Mouse (Mus musculus) heart, adult 8-10 months (tissue): ENCODE data around the gene Alg9. TPM values are rescaled to one million over a fixed set of nuclear protein-coding genes. Genes with fewer than 3 reads are reported as not detected.

Experiments used
- DNase-seq: peaks from one replicate; pipeline ENCODE4 v3.0.0; 2022; ENCODE audit warnings: low spot score
- total RNA-seq, 4 experiments: library from RNA; stranded (reverse); gene quantifications; 2 replicates each; pipeline ENCODE4 v1.2.4; 2022

The Alg9 gene
- total RNA-seq, 4 experiments from 2014 or later, result 8.2 to 12.5 (median 11.4) TPM

DNA sequence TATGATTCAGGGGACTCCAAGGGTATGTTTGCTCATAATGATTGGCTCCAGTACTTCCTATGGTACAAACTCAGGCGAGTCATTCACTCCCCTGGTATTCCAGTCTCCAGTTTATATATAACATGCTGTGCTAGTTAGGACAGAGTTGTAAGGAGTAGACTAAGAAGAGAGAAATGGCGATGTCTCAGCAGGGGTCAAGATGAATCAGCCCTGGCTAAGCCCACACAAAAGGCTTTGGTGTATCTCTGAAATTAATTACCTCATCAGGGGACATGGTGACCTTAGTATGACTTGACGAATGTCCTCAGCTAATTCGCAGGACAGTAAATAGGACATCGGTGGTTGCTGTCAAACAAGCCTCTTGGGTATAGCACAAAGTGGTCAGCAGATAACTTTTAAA is 18.1 kb upstream of the Alg9 start:
- DNase-seq, result no peak

DNA sequence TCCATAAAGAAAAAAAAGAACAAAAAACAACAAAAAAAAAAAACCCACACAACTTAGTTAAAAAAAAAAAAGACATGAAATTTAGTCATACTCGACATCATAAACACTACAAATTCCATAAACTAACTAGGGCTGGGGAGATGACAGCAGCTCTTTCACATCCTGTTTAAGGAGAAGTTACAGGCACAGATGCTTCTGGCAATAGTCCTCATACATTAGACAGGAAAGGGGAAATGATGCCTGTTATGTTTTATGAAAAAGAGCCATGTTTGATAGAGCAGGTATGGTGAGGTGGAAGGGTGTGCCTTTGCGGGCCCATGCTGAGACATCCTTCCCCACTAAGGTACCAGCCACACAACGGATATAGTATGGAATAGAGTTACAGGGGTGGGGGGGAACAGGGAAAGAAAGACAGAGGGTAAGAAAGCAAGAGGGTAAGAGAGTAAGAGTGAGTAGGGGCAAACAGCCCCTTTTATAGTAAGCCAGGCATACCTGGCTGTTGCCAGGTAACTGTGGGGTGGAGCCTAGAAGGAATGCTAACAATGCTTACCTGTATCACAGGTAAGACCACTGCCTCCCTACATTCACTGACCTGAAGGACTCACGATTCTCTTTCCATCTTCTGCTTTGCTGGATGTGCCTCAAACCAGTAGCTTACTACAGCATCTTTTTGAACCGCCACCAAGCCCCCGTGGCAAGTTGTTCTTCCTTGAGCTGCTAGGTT is 13.1 kb upstream of the Alg9 start:
- DNase-seq, result no peak

DNA sequence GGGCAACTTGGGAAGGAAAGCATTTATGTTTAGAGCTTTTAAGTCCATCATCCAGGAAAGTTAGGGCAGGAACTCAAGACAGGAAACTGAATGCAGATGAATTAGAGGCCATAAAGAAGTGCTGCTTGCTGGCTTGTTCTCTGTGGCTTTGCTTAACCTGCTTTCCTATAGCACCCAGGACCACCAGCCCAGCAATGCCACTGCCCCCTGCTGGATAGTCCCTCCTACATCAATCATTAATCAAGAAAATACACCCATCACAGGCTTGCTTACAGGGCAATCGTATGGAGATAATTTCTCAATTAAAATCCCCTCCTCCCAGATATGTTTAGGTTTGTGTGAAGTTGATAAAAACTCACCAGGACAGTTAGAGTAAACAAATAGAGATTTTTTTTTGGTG is 11.5 kb upstream of the Alg9 start:
- DNase-seq, result no peak

DNA sequence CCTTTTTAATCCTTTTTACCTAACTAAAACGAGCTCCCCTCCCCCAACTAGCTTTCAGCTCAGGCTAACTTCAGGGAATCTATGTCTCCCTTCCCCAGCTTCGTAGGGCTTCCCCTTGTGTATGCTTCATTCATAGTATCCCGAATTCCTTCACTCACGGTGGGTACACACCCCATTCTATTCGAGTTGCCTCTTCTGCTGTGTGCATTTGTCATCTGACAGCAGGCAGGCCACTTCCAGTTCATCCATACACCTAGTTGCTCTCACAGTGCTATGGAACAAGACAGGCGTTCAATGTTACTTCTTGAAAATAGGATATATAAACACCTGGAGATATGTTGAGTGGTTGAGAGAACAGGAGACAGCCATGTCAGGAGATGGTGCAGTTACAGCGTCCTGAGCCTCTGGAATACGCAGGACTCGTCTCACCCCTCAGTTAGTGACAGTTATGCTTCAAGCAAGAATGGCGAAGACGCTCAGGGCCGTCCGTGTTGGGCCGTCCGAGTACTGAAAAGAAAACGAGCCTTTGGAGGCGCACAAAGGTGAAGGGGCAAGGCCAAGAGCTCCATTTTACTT is 7.2 kb upstream of the Alg9 start:
- no peak for DNase-seq

DNA sequence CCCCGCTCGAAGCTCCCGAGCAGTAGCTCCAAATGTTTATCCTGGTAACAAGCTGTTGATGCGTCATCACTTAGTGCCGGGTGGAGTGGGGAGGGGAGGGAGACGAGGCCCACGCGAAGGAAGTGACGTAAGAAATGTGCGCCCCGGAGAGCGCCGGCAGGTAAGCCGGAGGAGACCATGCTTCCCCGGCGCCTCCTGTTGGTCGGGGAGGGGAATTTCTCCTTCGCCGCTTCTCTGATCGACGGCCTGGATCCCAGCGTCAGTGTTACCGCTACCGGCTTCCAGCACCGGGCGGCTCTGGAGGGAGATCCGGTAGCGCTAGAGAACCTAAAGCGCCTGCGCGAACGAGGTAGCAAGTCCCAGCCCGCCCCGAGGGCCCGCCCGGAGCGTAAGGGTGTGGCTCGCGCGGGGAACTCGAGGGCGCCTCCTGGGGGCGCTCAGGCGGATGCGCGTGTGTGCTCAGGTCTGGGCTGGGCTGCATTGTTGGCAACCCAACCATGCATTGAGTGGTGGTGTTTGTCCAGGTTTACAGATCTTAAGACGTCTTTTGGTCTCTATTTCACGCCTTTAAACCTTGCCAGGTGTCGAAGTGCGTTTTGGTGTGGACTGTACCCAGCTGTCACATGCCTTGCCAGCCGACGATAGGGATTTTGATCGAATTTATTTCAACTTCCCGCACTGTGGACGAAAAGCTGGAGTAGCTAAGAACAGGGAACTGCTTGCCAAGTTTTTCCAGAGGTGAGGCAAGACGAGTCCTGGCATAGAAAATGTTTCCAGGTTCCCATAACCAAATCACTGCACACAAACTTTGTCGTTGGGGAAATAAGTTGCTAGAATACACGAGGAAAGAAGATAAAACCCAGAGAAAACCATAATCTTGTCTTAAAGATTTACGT is 6.5 kb upstream of the Alg9 start, which contains the start of gene Fdxacb1:
Gene Fdxacb1, plus strand, starts transcription at position 130 of the 896 bp plus-strand sequence.
- peak; percentile 98 for DNase-seq

DNA sequence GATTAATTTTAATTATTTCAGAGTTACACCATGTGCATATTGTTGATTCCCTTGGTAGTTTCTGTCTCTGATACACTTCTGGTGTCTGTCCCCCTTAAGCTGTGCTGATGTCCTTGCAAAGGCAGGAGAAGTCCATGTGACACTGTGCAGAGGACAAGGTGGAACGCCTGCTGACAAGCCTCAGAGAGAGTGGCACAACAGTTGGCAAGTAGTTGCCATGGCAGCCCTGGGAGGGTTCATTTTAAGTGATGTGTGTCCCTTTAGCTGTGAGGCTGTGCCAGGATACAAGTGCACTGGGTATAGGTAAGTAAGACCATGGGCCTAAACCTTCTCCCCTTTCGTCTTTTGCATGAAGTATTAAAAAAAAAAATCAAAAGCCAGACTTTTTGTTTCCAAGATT is 4.8 kb upstream of the Alg9 start:
- no peak for DNase-seq

DNA sequence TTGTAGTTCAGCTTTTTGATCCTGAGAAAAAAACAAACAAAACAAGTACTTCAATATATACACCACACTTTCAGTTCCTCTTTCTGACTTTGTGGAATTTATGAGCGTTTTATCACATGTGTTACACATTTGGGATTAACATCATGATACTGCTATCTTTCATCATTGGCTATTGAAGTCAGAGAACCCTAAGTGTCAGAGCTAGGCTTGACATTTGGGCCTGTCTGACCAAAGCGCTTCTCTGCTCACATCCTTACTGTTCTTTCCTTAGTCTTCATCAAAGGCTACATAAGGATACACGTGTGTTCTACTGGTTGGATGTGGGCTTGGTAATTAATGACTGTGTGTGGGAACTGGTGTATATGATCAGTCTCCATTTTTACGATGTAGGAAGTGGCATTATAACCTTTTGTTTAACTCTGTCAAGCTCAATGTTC is 775 bp upstream of the Alg9 start:
- DNase-seq, result no peak

DNA sequence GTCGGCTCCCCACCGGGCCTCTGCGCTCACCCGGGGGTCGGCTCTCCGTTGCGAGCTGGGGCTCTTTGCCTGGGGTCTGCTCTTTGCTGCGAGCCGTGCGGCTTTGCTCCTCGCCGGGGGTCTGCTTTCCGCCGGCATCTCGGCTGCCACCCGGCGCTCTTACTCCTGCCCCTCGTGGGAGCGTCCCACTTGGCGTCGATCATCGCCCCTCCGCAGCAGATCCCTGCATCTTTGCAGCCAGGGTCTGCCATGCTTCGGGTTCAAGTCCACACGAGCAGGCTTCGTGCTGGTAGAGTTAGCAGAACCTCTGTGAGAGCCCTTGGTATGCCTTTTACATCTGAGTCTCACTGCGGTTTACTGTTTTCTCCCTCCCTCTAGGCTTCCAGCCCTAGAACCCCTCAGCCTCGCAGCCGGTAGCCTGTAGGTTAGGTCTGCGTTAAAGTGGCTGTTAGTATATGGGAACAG is 875 bp downstream of the Alg9 start:
- DNase-seq, result no peak

DNA sequence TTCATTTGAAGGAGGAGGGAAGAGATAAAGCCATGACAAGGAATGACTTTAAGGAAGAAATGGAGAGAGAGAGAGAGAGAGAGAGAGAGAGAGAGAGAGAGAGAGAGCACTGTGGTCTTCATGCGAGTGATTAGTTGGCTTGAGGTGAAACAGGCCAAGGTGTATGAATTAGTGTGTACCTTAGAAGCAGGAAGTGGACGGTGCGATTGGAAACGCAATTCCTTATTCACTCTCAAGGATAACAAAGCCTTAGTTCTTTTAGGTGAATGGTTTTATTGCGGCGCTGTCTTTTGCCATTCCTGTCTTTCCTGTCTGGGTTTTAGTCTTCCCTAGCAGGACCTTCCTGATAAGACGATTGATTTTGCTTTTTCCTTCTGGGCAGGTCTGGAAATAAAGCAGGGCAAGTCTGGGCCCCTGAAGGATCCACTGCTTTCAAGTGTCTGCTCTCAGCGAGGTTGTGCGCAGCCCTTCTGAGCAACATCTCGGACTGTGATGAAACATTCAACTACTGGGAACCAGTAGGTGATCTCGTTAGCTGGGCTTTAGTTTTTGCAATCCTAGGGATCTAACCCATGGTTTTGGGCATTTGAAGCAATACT is 1.4 kb downstream of the Alg9 start:
- no peak for DNase-seq

DNA sequence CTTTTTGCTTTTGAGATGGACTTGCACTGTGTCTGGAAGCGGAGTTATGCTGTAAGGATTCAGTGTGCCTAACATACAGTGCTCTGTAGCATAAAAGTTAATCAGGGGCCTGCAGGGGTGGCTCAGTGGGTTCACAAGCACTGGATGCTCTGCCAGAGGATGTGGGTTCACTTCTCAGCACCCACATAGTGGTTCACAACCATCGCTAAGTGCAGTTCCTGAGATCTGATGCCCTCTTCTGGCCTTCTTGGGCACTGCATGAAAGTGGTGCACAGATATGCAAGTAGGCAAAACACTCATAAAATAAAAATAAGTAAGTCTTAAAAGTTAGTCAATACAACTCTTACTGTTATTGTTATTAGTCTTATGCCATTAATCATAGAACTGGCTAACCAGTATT is 7.3 kb downstream of the Alg9 start:
- DNase-seq, result no peak

DNA sequence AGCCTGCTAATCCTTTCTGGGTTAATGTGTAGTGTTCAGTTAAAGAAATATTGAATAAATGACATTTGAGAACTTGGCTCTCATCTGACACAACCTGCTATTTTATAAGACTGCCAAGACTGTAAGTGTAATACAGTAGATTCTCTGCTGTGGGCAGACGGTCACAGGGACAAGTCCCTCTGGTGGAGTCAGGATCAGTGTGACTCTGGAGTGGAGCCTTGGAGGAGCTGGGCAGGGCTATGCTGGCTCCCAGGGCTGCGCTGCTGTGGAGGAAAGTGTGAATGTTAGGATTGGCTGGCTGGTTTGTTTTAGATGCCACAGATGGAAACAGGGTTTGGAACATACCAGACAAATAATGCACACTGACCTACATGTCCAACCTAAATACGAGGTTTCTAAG is 20.4 kb downstream of the Alg9 start:
- no peak for DNase-seq

DNA sequence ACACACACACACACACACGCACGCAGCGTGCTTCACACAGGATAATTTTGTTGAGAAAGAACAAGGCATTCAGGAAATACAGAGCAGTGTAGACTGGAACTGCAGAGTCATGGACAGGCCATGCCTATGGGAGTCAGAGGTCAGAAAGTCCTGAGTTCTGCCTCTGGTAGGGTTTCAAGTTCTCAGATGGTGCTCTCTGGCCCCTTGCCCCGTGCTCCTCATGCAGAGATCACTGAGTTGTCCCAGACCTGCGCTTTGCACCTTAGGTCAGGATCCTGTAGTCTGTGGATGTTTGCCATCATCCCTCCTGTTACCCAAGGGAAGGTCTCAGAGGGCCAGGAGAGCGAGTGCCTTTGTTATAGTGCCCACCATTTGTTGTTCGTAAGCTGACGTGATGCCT is 22.0 kb downstream of the Alg9 start:
- DNase-seq, result no peak

DNA sequence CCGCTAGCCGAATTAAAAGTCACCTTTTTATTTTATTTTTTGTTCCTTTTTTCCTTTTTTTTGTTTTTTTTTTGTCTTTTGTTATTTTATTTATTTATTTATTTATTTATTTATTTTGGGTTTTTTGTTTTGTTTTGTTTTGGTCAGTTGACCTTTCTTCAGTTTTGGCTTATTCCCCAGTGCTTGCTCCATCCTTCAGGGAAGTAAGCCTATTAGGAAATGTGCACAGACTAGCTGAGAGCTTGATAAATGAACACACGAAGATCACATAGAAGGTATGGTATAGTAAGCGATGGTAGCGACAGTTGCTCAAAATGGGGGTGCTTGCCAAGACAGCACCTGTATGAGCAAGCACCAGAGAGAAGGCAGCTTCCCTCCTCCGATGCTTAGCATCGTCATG is 22.8 kb downstream of the Alg9 start:
- DNase-seq, result no peak

DNA sequence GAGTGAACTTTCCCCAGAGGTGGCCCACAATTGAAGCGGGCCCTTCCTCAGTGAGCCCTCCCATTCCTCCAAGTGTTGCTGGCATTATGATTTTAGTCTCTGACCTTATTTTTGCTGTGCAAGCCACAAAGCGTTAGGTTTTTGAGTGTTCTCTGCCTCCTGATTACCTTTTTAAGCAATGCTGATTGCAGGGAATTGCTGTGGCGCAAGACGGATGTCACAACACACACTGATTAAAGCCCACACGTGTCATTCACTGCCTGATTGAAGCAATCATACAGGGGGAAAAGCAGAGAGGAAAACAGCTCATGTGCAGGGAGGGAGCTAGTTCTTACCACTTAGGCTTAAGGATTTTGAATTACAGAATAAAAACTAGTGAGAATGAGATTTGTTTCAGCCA is 23.5 kb downstream of the Alg9 start:
- no peak for DNase-seq

DNA sequence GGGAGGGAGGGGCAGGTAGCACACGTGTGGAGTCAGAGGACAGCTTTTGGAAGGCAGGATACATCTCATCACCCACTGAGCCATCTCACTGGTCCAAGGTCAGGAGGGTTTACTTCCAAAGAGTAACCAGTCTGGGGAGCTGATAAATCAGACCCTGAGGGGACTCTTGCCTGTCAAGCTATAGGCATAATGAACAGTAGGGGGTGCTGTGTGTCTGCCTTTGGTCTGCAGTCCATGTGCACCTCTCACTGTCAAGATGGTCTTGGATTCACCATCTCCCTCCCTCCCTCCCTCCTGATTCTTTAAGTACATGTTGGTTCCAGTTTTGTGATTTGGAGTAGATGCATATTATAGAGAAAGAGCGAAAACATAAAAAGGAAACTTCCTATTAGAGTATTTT is 26.2 kb downstream of the Alg9 start:
- DNase-seq, result peak; percentile 17

DNA sequence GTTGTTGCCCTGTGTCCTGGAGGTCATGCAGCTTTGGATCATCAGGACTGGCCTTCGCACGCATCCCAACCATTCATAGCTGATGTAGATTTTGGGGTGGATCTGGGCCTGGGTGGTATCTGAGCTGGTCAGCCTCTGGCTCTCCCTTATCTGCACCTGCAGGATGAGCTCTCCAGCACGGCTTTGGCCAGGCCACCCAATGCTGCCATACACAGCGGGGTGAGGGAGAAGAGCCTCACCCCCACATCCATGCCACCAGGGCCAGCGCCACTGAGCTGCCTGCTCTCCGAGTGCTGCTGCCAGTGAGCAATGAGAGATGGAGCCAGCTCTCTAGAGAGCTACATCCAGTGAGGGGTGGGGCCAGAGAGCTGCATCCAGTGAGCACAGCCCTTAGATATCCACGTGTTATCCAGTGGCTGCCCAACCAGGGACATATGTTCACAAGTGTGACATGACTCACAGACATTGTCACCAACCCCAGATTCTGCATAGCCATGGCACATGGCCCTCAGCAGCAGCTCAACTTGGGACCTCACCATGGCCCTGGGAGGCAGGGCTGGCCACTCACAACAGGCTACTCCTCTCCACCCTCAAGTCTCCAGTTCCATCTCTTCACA is 28.3 kb downstream of the Alg9 start:
- no peak for DNase-seq

DNA sequence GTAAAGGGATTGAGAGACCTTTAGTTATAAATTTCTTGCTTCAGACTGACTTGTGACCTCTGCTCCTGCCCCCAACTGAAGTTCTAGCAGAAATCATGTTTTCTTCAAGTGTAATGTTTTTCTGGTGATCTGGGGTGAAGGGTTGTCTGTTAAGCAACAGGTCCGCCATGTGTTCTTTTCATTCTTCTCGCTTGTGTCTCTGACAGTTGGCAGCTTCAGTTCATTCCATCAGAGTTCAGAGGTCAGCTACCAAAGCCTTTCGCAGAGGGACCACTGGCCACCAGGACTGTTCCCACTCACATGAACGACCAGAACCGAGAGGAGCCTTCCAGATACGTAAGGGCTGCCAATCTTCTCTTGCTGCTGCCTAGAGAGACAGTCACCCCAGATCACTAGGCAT is 33.7 kb downstream of the Alg9 start:
- no peak for DNase-seq

DNA sequence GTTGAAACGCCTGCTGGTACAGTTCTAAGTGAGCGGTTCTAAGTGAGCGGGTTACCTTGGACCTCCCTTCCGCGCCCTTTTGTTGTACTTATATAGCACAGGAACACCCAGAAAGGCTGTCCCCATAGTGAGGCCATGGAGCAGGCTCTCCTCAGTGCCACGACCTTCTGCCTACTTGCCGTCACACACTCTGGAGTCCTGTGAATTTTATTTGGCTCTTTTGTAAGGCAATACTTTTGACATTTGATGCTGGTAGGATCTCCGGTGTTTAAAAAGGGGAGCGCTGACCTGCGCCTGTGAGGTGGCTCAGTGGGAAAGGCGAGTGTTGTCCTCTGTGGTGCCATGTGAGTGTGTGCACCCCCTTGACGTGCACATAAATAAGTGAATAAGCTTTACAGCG is 34.3 kb downstream of the Alg9 start:
- no peak for DNase-seq

DNA sequence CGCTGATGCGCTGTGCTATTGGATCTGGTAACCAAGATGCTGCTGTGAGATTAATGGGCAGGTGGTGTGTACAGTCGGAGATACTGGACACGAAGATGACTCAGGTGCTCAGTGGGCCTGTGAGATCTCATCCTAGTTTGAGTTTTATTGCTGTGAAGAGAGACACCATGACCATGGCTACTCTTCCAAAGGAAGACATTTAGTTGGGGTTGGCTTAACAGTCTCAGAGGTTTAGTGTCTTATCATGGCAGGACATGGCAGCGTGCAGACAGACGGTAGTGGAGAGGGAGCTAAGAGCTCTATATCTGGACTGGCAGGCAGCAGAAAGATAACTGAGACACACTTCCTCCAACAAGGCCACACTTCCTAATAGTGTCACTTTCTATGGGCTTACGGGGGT is 36.4 kb downstream of the Alg9 start:
- no peak for DNase-seq

DNA sequence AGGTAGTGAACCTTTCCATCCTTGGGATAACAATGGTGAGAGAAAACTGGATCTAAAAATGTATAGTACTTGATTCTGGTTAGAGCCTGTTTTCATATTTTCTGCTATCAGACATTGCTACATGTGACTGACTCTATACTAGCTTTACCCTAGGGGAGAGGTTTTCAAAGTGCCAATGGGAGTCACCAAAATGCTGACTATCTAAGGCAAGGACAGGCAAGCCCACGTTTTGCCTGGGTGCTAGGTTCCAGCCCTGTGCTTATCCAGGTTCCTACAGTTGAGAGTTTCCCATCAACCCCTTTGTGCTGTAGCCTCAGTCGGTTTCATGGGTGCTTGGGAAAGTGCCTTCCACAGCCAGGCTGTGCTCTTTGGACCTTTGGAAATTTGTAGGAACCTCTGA is 36.9 kb downstream of the Alg9 start:
- no peak for DNase-seq

DNA sequence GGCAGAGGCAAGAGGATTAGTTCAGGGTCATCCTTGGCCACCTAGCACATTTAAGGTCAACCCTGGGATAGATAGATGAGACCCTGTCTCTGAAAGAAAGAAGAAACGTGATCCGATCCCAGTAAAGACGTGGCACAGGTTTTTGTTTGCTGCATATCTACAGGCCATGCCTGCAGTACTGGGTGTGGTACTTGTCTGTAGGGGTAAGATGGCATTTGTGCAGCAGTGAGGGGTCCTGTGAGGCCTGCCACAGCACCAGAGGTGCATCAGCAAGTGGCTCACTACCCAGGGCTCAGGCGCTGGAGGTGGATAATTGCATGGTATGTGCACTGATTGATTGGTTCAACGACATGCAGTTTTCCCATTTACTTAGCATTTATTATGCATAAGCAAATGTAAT is 39.0 kb downstream of the Alg9 start:
- no peak for DNase-seq

DNA sequence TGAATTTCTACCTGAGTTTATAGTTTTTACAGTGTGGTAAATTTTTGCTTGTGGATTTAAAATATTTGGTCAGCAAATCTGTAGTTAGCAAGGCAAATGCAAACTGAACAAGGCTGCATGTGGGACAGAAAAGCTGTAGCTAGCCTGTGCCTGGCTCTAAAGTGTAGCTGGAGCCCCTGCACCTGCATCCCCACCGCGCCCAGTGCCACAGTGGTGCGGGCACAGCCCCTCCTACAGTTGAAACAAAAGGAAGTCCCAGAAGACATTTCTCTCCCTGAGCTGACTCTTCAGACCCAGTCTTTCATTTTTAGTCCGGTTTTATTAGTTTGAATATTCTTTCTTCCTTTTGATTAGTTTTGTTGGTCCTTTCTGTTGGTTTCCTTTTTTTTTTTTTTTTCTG is 40.8 kb downstream of the Alg9 start:
- no peak for DNase-seq
